Mouse (Mus musculus) lung, postnatal 14 days (tissue): ENCODE measurements around the gene Slc6a21.

Experiments used
- DNase-seq: peaks from one replicate; pipeline ENCODE4 v3.0.0; 2021

Slc6a21 gene

GRCm38 (mm10) chr7:45322245-45322644 is 44.9 kb downstream of the Slc6a21 start:
- DNase-seq: no peak

DNA sequence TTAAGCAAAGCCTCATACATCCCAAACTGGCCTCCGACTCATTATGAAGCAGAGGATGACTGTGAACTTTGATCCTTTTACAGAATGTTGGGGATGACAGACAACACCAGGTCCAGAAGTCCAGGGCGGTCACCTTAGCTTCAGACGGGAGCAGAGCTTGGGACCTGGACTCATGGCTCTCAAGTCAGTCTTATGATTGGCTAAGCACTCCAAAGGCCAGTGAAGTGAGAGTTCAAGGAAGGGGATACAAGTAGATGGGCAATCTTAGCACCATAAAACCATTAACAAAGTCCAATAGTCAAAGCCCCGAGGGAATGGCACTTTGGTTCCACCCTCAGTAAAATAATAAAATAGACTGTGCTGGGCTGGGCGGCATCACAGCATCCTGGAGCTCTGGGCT is 45.8 kb downstream of the Slc6a21 start:
- DNase-seq: no peak

DNA sequence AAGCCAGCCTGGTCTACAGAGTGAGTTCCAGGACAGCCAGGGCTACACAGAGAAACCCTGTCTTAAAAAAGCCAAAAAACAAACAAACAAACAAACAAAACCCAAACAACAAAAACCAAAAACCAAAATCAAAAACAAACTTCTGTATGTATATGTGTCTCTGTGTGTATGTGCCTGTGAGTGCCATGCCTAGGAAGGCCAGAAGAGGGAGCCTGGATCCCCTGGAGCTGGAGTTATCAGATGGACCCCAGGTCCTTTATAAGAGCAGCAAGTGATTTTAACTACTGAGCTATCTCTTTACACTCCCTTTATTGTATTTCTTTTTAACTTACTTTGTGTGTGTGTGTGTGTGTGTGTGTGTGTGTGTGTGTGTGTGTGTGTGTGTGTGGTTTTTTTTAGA is 48.5 kb downstream of the Slc6a21 start:
- no peak for DNase-seq

- DNase-seq: no peak
Observed at GRCm38 (mm10) chr7:45328841-45329475, 51.6 kb downstream of the Slc6a21 start.

GRCm38 (mm10) chr7:45331502-45331901 is 54.2 kb downstream of the Slc6a21 start:
- no peak for DNase-seq

GRCm38 (mm10) chr7:45332685-45333425 is 55.5 kb downstream of the Slc6a21 start:
- peak; percentile 56 for DNase-seq

GRCm38 (mm10) chr7:45333431-45333982 is 56.2 kb downstream of the Slc6a21 start, which contains the start of gene Trpm4:
Gene Trpm4, minus strand, starts transcription at chr7:45333780.
- DNase-seq: peak; percentile 93

- DNase-seq: no peak
Observed at GRCm38 (mm10) chr7:45334605-45335004, 57.3 kb downstream of the Slc6a21 start.

DNA sequence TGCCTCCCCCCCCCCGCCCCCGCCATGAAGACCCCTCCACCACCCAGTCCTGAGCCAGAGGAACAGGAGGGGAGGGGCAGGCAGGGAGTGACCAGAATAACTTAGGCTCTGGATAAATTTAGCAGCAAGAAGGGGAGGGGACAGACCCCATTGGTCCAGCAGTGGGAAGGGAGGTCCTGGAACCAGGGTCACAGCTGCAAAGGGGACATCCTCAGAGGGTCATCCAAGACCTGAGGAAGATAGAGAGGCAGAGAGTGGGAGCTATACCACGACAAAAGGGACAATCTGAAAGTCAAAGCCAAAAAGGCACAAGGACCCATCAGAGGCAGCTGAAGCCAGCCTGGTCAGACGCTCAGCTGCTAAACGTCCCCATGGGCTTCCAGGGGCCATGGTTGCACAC is 57.7 kb downstream of the Slc6a21 start, which contains the start of gene Hrc:
Hrc (plus strand) TSS at position 235 of the 400 bp plus-strand sequence.
- no peak for DNase-seq

DNA sequence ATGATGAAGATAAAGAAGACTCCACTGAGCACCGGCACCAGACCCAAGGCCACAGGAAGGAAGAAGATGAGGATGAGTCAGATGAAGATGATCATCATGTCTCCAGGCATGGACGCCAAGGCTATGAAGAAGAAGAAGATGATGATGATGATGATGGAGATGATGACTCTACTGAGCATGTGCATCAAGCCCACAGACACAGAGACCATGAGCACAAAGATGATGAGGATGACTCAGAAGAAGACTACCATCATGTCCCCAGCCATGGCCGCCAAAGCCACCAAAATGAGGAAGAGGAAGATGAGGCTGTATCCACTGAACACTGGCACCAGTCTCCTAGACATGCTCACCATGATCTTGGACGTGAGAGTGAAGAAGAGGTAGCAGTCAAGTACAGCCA is 59.0 kb downstream of the Slc6a21 start:
- DNase-seq: no peak

- no peak for DNase-seq
Observed at GRCm38 (mm10) chr7:45337469-45337868, 60.2 kb downstream of the Slc6a21 start.

GRCm38 (mm10) chr7:45338161-45338911 is 61.0 kb downstream of the Slc6a21 start:
- DNase-seq: peak; percentile 57
